Mouse (Mus musculus): ENCODE results near the gene Ptpra.

GRCm38 (mm10) chr2:130412775-130413174, 37.3 kb upstream of the Ptpra start:
- TF ChIP-seq POLR2A (IDR thresholded peaks at IDR 0.05; ENCODE audit: insufficient read depth, low read length) (no peak), CTCF (IDR thresholded peaks at IDR 0.05; ENCODE audit: low read depth, low read length) (no peak), EP300 (IDR thresholded peaks at IDR 0.05; ENCODE audit: insufficient read depth, low read depth, low read length) (no peak)

Measured in ES-Bruce4 (cell line).